Mouse (Mus musculus): ENCODE results near the gene Gsto1.
A peak's percentile ranks its signal among the peaks of the same experiment; 100 is the strongest.

DNA sequence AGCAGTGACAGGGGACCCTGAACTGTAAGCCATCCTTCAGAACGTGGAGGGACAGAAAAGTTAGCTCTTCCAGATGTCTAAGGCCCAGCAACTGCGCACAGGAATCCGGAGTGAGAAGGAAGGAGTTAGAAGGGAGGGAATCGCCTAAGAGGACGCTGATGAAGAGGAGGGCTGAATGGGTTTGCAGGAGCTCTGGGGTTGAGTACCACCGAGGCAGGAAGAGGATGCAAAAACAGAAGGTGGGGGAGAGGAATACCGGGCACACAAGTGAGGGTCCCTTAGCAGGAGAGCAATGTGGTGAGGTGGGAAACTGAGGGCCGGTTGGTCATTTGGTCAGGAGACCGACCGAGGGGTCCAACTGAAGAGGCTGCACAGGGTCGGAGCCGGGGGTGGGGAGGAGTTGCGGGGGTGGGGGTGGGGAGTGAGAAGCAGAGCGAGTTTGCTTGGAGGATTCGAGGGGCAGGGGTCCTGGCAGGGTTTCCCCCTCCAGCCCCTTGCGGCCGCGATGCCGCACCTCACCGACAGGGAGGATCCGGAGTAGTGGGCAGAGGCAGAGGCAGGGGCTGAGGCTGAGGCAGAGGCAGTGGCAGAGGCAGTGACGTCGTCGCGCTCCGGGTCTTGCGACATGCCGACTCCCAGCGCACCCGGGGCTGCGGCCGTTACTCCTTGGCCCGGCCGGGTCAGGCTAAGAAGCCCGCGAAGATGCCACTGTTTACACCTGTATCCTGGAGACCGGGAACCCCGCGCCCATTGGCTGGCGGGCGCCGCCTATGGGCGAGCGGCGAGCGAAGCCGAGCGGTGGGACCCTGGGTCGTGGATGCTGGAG lies 17.9 kb upstream of the Gsto1 start:
- TF ChIP-seq CTCF (IDR thresholded peaks at IDR 0.05; ENCODE audit: low read depth) (peak; percentile 43), EP300 (IDR thresholded peaks at IDR 0.05; ENCODE audit: low read depth) (no peak)
